Mouse (Mus musculus) v-Abl transformed pro-B cells (cell line): ENCODE results near the gene Ugt1a9.

Source experiments
- in situ Hi-C, 2 experiments: fragments of 400-800 bp; cut with MboI; formaldehyde crosslinking; loops; one replicate each; pipeline ENCODE4 v1.15.1; 2025; ENCODE audit not compliant: unreplicated experiment in 2 of 2

Ugt1a9 gene

GRCm38 (mm10) chr1:88104667-88105430, 34.2 kb downstream of the Ugt1a9 start:
- in situ Hi-C loops, result loop anchor here in 1 of 2 experiments (25.0 kb wide), 2 partner anchors 343 to 643 kb away; partner anchors contain the start of genes Atg16l1 and Snorc

DNA sequence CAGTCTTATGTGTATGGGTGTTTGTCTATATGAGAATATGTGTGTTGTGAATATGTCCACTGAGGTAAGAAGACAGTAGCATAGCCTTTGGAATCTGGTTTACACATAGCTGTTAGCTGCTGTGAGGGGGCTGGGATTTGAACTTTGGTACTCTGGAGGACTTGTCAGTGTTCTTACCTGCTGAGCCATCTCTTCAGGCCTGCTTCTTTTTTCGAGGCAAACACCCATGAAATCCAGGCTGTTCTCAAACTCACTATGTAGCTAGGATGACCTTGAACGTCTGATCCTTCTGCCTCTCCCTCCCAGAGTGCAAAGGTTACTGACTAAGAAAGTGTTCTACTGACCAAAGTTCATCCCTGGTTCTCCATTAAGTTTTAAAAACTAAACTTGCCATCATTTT, 35.1 kb downstream of the Ugt1a9 start:
- in situ Hi-C loops, result loop anchor here in 1 of 2 experiments (25.0 kb wide), 2 partner anchors 343 to 643 kb away; partner anchors contain the start of genes Atg16l1 and Snorc

GRCm38 (mm10) chr1:88109027-88109557, 38.5 kb downstream of the Ugt1a9 start:
- in situ Hi-C loops, result loop anchor here in 1 of 2 experiments (25.0 kb wide), 2 partner anchors 347 to 647 kb away; partner anchors contain the start of genes Atg16l1 and Snorc

DNA sequence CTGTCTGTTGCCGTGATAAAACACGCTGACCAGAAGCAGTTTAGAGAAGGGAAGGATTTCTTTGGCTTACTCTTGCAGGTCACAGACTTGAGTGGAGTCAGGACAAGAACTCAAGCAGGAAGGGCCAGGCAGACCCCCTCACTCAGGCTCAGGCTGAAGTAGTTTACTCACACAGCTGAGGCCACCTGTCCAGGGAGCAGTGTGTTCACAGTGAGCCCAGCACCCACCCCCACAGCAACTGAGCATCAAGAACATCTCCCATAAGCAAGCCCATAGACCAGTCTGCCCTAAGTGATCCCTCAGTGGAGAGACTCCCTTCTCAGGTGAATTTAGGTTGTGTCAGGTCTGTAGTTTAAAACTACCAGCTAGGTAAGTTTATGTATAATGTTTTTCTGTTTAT, 39.0 kb downstream of the Ugt1a9 start:
- in situ Hi-C loops, result loop anchor here in 1 of 2 experiments (25.0 kb wide), 2 partner anchors 347 to 647 kb away; partner anchors contain the start of genes Atg16l1 and Snorc

DNA sequence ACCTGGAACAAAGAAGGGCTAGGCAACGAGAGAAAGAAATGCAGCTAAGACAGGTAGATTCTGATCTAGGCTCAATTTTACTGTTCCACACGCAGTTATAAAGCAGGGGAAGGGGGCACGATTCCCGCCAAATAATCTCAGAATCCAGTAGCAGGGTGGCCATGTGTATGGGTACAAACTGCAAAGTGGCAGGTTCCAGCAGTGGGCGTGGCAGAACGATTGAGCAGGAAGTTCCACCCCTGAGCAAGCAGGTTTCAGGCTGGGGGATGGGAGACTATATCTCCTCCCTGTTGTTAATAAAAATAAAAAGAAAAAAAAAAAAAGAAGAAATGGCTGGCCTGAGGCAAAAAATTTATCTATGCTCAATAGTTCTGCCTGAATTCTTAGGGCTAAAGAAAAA, 42.2 kb downstream of the Ugt1a9 start:
- in situ Hi-C loops, result loop anchor here in 1 of 2 experiments (25.0 kb wide), 2 partner anchors 350 to 650 kb away; partner anchors contain the start of genes Atg16l1 and Snorc

DNA sequence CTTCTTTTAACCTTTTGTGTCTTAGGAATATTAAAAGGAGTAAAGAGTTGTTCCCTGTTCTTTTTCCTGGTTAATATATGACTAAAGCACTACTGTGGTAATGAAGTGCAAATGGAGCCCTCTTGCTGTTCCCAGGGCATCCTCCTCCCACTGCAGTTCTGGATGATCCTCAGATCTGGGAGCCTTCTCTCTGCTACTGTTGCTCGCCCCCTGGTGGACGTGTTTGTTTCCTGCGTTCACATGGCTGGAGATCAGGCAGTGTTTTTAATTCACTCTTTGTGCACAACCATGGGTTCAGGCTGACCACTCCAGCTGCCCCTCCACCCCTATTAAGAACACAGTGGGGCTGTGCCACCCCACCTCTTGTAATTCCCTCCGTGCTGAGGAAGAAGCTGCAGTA, 50.0 kb downstream of the Ugt1a9 start:
- in situ Hi-C loops, result loop anchor here in 1 of 2 experiments (25.0 kb wide), 2 partner anchors 358 to 658 kb away; partner anchors contain the start of genes Atg16l1 and Snorc

DNA sequence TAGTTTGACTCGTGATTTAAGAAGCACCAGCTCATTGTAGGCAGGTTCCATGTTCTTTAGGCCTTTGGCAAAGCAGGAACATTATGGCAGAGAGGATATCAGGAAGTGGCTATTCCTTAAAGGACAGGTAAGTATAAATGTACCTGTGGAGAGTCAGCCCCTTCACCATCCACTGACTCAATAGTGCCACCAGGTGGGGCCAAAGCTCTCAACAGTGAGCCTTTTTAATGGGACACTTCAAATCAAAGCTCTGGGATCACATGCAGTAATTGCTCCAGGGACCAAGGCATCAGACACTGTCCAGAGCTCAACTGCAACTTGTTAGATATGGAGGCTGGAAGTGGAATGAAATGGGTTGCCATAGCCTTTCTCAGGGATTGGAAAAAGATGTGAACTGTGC, 50.9 kb downstream of the Ugt1a9 start:
- in situ Hi-C loops, result loop anchor here in 1 of 2 experiments (25.0 kb wide), 2 partner anchors 359 to 659 kb away; partner anchors contain the start of genes Atg16l1 and Snorc

DNA sequence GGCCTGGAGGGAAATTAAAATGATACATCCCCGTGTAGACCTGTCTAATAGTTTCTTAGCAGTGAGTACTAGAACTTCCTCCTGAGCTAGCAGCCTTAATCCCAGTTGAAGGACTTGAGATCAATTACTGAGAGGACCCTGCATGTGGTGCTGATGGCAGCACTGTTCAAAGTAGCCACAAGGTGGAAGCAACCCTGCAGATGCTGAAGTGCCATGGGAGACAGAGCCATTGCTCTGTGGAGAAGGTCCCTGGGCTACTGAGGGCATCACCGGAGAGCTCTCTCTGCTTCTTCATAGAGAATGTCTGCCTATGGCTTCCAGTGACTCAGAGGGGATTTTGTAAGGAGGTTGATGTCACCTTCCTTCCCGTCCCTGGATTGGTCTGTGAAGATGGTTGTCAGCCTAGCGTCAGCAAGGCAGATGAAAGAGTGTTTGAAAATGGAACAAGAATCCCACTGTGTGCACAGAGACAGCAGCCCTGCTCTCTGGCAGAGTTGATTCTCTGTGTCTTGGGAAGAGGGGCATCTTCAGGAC, 55.3 kb downstream of the Ugt1a9 start:
- in situ Hi-C loops, result loop anchor here in 1 of 2 experiments (25.0 kb wide), 2 partner anchors 364 to 689 kb away; partner anchors contain the start of gene Atg16l1

DNA sequence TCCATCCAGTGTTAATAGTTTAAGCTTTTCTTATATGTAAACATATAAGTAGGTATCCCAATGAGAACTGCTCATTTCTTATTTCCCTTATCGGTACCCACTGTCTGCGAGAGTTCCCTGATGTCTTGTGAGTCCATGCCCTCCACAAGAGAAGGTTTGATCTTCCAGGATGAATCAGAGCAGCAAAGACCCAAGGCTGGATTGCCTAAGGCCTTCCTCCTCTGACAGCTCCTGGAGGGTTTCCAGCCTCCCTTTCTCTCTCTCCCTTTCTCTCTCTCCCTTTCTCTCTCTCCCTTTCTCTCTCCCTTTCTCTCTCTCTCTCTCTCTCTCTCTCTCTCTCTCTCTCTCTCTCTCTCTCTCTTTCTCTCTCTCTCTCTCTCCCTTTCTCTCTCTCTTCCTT, 58.5 kb downstream of the Ugt1a9 start:
- in situ Hi-C loops, result loop anchor here in 1 of 2 experiments (25.0 kb wide), 2 partner anchors 367 to 692 kb away; partner anchors contain the start of gene Atg16l1

GRCm38 (mm10) chr1:88130223-88130622, 59.6 kb downstream of the Ugt1a9 start:
- in situ Hi-C loops, result loop anchor here in 1 of 2 experiments (25.0 kb wide), 2 partner anchors 368 to 693 kb away; partner anchors contain the start of gene Atg16l1

GRCm38 (mm10) chr1:88133908-88134456, 63.4 kb downstream of the Ugt1a9 start:
- in situ Hi-C loops, result loop anchor here in 1 of 2 experiments (25.0 kb wide), 2 partner anchors 372 to 697 kb away; partner anchors contain the start of gene Atg16l1

DNA sequence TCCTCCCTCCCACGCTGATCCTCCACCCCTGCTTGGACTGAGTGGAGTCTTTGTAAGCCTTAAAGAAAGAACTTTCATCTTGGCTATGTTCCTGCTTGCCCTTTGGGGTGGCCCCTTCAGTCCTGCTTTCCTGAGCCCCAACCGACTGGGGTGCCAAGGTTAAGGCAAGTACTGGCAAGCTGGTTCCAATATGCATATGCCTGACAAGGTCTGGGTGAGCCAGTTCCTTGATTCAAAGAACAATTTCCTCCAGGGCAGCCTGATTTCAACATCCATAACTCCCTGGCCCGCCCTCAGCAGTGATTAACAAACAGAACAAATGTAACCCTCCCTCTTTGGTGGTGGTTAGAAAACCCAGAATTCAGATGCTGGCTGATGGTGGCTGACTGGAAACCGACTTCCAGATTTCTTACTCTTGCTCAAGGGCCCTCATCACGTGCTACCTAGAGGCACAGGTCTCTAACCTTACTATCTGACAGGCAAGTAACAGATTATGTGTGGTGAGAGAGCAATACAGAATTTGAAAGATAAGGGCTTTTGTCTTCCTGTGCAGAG, 63.9 kb downstream of the Ugt1a9 start, which contains the start of gene Ugt1a6a:
TSS of gene Ugt1a6a (plus strand) at position 353 of the 555 bp plus-strand sequence.
- in situ Hi-C loops, result loop anchor here in 1 of 2 experiments (25.0 kb wide), 2 partner anchors 372 to 697 kb away; partner anchors contain the start of gene Atg16l1

DNA sequence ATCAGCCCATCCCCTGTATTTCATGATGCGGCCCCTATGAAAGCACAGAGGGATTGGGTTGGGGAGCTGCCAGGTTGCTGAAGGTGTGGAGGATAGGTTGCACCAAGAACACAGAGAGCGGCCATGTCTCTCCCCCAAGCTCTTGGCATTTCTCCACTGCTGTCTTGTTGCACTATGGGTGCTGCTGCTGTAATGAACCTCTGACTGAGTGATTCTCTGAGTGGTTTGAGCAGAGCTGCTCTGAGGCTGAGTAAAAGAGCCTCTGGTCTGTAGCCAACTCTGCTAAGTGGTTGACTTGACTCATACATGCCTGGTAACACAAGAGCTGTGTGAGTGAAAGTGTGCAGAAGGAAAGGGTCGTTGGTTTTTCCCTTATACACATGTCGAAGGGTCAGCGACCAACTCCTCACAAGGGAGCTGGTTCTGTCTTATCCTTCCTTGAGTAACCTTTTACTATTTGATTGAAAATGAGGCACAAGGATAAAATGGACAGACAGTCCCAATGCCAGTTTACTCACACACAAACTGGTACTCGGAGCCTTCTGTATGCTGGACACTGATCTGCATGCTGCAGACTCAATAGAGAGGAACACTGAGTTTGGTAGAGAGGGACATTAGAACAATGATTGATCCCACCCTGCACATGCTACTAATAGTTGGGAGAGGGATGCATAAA, 64.8 kb downstream of the Ugt1a9 start:
- in situ Hi-C loops, result loop anchor here in 1 of 2 experiments (25.0 kb wide), 2 partner anchors 373 to 698 kb away; partner anchors contain the start of gene Atg16l1

DNA sequence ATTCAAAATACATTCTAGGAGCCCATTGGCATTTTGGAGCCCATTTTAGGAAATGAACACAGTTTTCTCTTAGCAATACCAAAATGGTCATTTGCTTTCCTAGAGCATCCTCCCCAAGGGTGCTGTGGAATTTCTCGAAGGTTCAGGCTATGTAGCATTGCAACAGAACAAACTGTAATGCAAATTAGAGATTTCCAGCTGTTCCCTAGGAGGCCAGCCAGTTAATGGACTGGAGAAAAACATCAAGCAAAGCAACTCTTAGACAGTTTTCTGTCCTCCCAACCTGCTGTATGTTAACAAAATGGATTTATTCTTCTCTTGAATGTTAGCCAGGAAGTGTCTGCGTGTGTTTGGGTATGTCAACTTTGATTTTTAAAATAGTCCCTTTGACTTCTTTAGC, 66.0 kb downstream of the Ugt1a9 start:
- in situ Hi-C loops, result loop anchor here in 1 of 2 experiments (25.0 kb wide), 2 partner anchors 374 to 699 kb away; partner anchors contain the start of gene Atg16l1

DNA sequence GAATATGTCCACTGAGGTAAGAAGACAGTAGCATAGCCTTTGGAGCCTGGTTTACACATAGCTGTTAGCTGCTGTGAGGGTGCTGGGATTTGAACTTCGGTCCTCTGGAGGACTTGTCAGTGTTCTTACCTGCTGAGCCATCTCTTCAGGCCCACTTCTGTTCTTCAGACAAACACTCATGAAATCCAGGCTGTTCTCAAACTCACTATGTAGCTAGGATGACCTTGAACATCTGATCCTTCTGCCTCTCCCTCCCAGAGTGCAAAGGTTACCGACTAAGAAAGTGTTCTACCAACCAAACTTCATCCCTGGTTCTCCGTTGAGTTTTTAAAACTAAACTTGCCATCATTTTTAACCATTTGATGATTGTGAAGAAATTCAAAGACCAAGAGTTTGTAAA, 66.7 kb downstream of the Ugt1a9 start:
- in situ Hi-C loops, result loop anchor here in 1 of 2 experiments (25.0 kb wide), 2 partner anchors 375 to 700 kb away; partner anchors contain the start of gene Atg16l1

DNA sequence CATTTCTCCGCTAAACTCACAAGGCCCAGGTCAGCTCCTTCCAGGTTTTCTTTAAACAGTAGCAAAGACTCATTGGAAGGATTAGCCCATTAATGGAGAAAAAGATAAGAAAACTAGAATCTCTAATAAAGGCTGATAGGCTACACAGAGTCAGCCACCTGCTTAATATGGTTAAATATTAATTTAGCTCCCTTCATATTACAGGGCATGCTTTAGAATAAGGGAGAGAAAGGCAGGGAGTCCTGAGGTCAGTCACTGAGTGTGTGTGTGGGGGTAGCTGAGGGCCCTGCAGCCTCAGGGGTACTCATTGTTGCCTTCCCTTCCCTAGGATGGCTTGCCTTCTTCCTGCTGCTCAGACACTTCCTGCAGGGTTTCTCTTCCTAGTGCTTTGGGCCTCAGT, 67.5 kb downstream of the Ugt1a9 start:
- in situ Hi-C loops, result loop anchor here in 1 of 2 experiments (25.0 kb wide), 2 partner anchors 376 to 701 kb away; partner anchors contain the start of gene Atg16l1

DNA sequence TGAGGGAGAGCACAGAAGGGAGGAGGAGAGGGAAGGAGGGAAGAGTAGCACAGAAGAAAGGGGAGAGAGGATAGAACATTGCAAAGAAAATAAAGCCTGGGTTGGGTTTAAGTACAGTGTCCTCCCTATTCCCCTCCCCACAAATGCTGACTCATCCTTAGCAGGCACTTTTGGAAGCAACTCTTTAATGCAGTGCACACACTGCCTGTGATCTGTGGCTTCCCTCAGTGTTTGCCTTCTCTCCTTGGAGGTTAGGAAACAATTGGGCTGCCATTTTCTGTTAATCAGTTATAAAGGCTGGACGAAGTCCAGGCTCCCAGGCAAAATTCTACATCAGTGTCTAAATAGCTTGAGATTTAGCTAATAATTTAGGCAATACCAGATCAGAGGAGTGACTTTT, 69.9 kb downstream of the Ugt1a9 start:
- in situ Hi-C loops, result loop anchor here in 1 of 2 experiments (10.0 to 25.0 kb wide), 3 partner anchors 144 to 703 kb away; partner anchors contain the start of gene Atg16l1

- in situ Hi-C loops, result loop anchor here in 1 of 2 experiments (10.0 to 25.0 kb wide), 3 partner anchors 141 to 707 kb away; partner anchors contain the start of gene Atg16l1
These were observed 73.5 kb downstream of the Ugt1a9 start for GRCm38 (mm10) chr1:88143966-88144675.
